Mouse (Mus musculus) midbrain, embryonic 11.5 days (tissue): ENCODE measurements around the gene Ndufs2. TPM values are rescaled to one million over a fixed set of nuclear protein-coding genes. Genes with fewer than 3 reads are reported as not detected.

Experiments
- ATAC-seq: fragments of 200-750 bp; cut with Nextera tagmentation; 2 replicates; pipeline ENCODE4 v1.8.0; 2017; ENCODE audit warnings: moderate TSS enrichment, moderate library complexity; ENCODE audit not compliant: low FRiP score
- DNase-seq: peaks from one replicate; pipeline ENCODE4 v3.0.0; 2015; ENCODE audit warnings: low spot score; ENCODE audit errors: missing footprints
- H3K27ac ChIP-seq: fragments of 300-500 bp; sonication (generic); 2 replicates; pipeline ENCODE4 v1.5.1; 2014; ENCODE audit warnings: low read depth, low read length
- H3K27me3 ChIP-seq: fragments of 300-500 bp; sonication (generic); 2 replicates; pipeline ENCODE4 v1.6.1; 2014; ENCODE audit warnings: mild to moderate bottlenecking, low read length, moderate library complexity, mixed read lengths; ENCODE audit not compliant: control insufficient read depth, insufficient read depth
- H3K36me3 ChIP-seq: fragments of 300-500 bp; sonication (generic); 2 replicates; pipeline ENCODE4 v1.6.1; 2014; ENCODE audit warnings: mild to moderate bottlenecking, low read length, moderate library complexity, mixed read lengths; ENCODE audit not compliant: control insufficient read depth, insufficient read depth
- H3K4me1 ChIP-seq: fragments of 300-500 bp; sonication (generic); 2 replicates; pipeline ENCODE4 v1.6.1; 2014; ENCODE audit warnings: low read length; ENCODE audit not compliant: control insufficient read depth, insufficient read depth
- H3K4me2 ChIP-seq: fragments of 300-500 bp; sonication (generic); 2 replicates; pipeline ENCODE4 v1.6.1; 2014; ENCODE audit warnings: mild to moderate bottlenecking, moderate library complexity
- H3K4me3 ChIP-seq: fragments of 300-500 bp; sonication (generic); 2 replicates; pipeline ENCODE4 v1.5.1; 2014; ENCODE audit warnings: low read depth, low read length
- H3K9ac ChIP-seq: fragments of 300-500 bp; sonication (generic); 2 replicates; pipeline ENCODE4 v1.6.1; 2014; ENCODE audit warnings: low read length
- H3K9me3 ChIP-seq: fragments of 300-500 bp; sonication (generic); 2 replicates; pipeline ENCODE4 v1.6.1; 2016; ENCODE audit warnings: low read length; ENCODE audit not compliant: control insufficient read depth
- WGBS: fragments of 180-500 bp; shearing (Covaris S2); extraction: QIAGEN DNeasy Blood & Tissue Kit; methylation state at CpG from one replicate; pipeline ENCODE4 v1.1.7; 2014; 5-methylcytosine and 5-hydroxymethylcytosine counted together
- polyA plus RNA-seq: library from polyadenylated mRNA; unstranded; fragments of >200 nt; fragmentation: Nextera tagmentation; extraction: Ambion mirVana; gene quantifications from 2 replicates; pipeline ENCODE4 v1.2.1, GENCODE M21; 2014

Gene Ndufs2
- polyA plus RNA-seq, result 232 and 274 TPM in 2 replicates

DNA sequence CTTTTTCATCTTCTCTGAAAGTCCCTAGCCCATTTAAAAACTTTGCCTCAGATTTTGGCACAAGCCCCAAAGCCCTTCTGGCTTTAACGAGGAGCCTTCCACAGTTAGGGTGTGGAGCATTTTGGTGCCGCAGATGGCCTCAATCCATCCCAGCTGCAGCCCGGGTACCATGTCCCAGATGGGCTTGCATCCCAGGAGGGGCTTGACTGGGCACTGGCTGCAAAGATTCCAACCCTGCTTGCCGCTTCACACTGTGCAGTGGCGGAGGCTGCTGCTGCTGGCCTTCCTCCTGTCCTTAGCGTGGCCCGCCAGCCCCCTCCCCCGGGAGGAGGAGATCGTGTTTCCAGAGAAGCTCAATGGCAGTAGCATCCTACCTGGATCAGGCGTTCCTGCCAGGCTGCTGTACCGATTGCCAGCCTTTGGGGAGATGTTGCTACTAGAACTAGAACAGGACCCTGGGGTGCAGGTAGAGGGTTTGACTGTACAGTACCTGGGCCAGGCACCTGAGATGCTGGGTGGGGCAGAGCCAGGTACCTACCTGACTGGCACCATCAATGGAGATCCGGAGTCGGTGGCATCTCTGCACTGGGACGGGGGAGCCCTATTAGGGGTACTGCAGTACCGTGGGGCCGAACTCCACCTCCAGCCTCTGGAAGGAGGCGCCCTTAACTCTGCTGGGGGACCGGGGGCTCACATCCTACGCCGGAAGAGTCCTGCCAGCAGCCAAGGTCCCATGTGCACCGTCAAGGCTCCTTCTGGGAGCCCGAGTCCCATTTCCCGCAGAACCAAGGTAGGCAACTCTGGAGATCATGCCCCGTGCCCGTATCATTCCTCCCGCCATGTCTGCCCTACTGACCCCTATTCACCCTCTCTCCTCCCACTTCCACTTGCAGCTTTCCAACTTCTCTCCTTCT lies at the start of gene Ndufs2:
Ndufs2 (minus strand) TSS at position 709 of the 914 bp plus-strand sequence.
- Histone ChIP-seq H3K4me2 (peak within 1 kb of the TSS; percentile 47), H3K9me3 (no peaks in the 10 kb centered on the region), H3K27me3 (no peaks in the 10 kb centered on the region), H3K36me3 (no peaks in the 10 kb centered on the region), H3K4me3 (peak within 1 kb of the TSS; percentile 18), H3K27ac (peak within 1 kb of the TSS; percentile 36; the same call in 1 of the 2 replicates), H3K4me1 (peaks cover 37% of the 10 kb centered on the region), H3K9ac (peak within 1 kb of the TSS; percentile 51)
- peak; percentile 90 for DNase-seq
- 9% methylated on average over 26 of the region's 26 CpGs for WGBS
- ATAC-seq, result no peak

DNA sequence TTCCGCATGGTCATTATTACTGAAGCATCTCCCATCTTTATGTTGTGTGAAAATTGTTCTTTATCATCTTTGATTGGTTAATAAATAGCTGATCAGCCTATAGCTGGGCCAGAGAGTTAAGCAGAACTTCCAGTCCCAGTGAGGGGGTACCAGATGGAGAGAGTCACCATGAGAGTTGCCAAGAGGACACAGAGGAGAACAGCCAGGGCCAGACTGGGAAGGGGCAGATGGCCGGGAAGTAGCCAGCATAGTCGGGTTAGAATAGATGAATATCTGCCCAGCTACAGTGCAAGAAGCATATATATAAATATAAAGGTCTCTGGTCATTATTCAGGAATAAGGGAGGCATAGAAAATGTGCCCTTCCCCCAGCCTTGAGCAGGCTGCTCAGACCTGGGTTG lies 47.0 kb upstream of the Ndufs2 start:
- WGBS, result 74% methylated on average over 3 of the region's 3 CpGs
- Histone ChIP-seq H3K27ac (no peak overlapping the region), H3K4me1 (peaks cover 6% of the 10 kb centered on the region; the same call in 1 of the 2 replicates), H3K4me3 (no peak overlapping the region), H3K9me3 (no peaks in the 10 kb centered on the region), H3K27me3 (peaks cover 3% of the 10 kb centered on the region), H3K9ac (no peak overlapping the region), H3K36me3 (no peaks in the 10 kb centered on the region), H3K4me2 (no peak overlapping the region)
- DNase-seq (no peak), ATAC-seq (no peak)

DNA sequence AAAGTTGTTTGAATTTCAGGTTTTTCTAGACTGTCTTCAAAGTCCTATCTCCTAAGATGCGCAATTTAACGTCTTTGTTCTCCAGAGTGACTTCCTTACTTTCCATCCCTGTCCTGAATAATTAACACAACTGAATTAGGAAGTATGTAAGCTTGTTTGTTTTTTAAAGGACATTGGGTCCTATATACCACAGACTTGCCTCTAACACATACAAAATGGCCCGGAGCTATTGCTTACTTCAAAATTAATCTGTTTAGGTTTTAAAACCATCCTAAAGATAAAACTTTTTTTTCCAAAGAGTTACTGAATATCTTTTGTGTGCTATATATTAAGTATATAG lies 43.8 kb upstream of the Ndufs2 start:
- WGBS, result 13% methylated on average over 3 of the region's 3 CpGs

DNA sequence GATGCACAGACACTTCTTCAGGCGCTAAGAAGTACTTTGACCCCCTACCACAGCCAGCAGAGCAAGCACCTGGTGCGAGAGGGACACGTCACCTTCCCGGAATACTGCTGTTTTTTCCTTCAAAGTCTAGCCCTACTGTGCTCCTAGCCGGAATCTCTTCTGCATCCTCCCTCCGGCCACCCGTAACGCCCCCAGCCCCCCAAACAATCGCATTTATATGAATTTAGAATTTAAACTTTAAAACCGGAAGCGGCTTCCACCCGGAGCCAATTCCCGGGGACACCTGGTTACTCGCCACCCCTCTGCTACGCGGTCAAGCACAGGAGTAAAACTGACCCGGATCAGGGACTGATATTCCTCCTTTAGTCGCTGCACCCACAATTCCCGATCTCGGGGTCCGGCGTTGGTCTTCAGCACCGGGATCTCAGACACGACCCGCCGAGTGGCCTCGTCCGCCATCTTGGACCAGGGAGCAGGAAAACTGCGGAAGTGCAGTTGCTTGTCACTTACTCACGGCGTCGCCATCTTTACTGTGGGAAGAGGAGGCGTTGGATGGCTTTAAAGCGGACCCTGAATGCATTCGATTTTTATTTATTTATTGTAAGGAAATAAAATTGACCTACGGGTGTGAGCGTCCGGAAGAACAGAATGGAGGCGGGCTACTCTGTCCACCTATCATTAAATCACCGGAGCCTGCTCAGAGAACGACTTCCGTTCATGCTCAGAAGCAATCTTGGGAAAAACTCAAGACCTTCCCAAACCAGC lies 43.3 kb upstream of the Ndufs2 start, which contains the start of gene Ufc1:
Ufc1 (minus strand) TSS at position 727 of the 765 bp plus-strand sequence.
- H3K9me3 ChIP-seq, result no peaks in the 10 kb centered on the region
- WGBS, result 1% methylated on average over 42 of the region's 42 CpGs
- peak within 1 kb of the TSS; percentile 70 for H3K4me2 ChIP-seq
- ATAC-seq (peak; percentile 87), DNase-seq (peak; percentile 99)
- peaks cover 6% of the 10 kb centered on the region; the same call in 1 of the 2 replicates for H3K4me1 ChIP-seq
- H3K9ac ChIP-seq, result peak within 1 kb of the TSS; percentile 96
- H3K27ac ChIP-seq, result peak within 1 kb of the TSS; percentile 85
- H3K36me3 ChIP-seq, result 0 out of 2 replicates have a peak, but pooled peaks cover 2% of the 10 kb centered on the region
- H3K4me3 ChIP-seq, result peak within 1 kb of the TSS; percentile 73
- H3K27me3 ChIP-seq, result peaks cover 3% of the 10 kb centered on the region

More for the DNA sequence above, 43.8 kb upstream of the Ndufs2 start:
- Histone ChIP-seq H3K4me1 (peaks cover 6% of the 10 kb centered on the region; the same call in 1 of the 2 replicates), H3K4me3 (peak overlapping the region; percentile 73), H3K36me3 (no peaks in the 10 kb centered on the region), H3K27ac (peak overlapping the region; percentile 85), H3K4me2 (peak overlapping the region; percentile 70), H3K9ac (peak overlapping the region; percentile 96), H3K27me3 (peaks cover 3% of the 10 kb centered on the region), H3K9me3 (no peaks in the 10 kb centered on the region)
- no peak for DNase-seq
- ATAC-seq, result peak; percentile 19; the same call in 1 of the 2 replicates

DNA sequence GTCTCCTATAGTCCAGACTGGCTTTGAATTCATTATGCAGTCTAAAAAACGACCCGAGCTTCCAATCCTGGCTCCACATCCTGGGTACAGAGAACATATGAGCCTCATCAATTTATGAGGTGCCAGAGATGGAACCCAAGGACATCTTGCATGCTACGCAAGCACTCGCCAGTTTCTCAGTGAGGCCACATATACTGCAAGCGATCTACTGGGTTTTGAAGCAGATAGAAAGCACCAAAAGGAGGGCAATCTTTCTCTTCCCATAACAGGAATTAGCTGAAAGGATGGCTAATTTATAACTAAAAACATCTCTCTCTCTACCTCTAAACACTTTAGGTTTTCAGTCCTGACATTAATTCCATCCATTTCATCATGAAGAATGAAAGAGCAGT lies 42.7 kb upstream of the Ndufs2 start:
- Histone ChIP-seq H3K9me3 (no peaks in the 10 kb centered on the region), H3K4me1 (peaks cover 6% of the 10 kb centered on the region; the same call in 1 of the 2 replicates), H3K4me3 (peak overlapping the region; percentile 73), H3K9ac (peak overlapping the region; percentile 96), H3K27me3 (peaks cover 3% of the 10 kb centered on the region), H3K4me2 (peak overlapping the region; percentile 70), H3K27ac (no peak overlapping the region), H3K36me3 (0 out of 2 replicates have a peak, but pooled peaks cover 4% of the 10 kb centered on the region)
- 44% methylated on average over 5 of the region's 5 CpGs for WGBS
- no peak for ATAC-seq
- no peak for DNase-seq

DNA sequence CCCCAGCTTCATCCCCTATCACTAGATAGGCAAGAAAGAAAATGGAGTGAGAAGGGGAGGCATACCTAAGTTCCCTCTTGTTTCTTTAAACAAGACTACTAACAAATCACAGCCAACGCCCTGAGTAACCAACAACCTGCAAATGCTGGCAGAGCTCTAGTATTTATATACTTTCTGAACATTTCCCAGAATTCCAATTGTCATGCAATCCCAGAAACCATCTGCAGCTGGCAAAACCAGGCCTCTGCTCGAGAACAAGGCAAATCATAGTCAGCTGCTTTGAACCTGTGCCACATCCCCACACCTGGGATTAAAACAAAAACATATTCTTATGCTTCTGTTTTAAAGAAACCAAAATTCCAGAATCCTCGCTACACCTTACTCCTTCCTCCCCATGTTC lies 42.2 kb upstream of the Ndufs2 start:
- Histone ChIP-seq H3K36me3 (0 out of 2 replicates have a peak, but pooled peaks cover 7% of the 10 kb centered on the region), H3K4me2 (peak overlapping the region; percentile 70; the same call in 1 of the 2 replicates), H3K4me3 (peak overlapping the region; percentile 73), H3K9ac (no peak overlapping the region), H3K4me1 (peaks cover 6% of the 10 kb centered on the region; the same call in 1 of the 2 replicates), H3K27ac (no peak overlapping the region), H3K27me3 (peaks cover 3% of the 10 kb centered on the region), H3K9me3 (no peaks in the 10 kb centered on the region)
- no peak for DNase-seq
- 91% methylated on average over 3 of the region's 3 CpGs for WGBS
- no peak for ATAC-seq

DNA sequence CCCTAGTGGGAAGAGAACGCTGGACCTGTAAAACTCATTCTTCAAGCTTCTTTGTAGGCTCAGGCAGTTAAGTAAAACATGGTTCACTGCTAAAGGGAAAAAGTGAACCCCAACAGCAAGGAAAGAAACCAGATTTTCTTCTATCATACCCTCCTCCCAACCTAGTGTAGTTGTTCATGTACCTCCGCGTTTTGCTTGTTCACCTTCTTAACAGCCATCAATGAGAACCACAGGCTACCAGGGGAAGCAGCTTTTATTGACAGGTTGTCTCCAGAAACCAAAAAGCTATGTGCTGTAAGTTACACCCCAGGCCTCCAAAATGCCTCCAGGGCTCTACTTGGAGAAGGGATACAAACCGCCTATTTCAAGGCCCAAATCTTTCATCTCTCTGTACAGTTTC lies 37.1 kb upstream of the Ndufs2 start:
- Histone ChIP-seq H3K4me1 (peaks cover 14% of the 10 kb centered on the region), H3K9me3 (no peaks in the 10 kb centered on the region), H3K4me2 (peak overlapping the region; percentile 54; the same call in 1 of the 2 replicates), H3K36me3 (peaks cover 14% of the 10 kb centered on the region), H3K9ac (peak overlapping the region; percentile 97), H3K27me3 (no peaks in the 10 kb centered on the region), H3K4me3 (peak overlapping the region; percentile 81; the same call in 1 of the 2 replicates), H3K27ac (peak overlapping the region; percentile 94; the same call in 1 of the 2 replicates)
- DNase-seq (no peak), ATAC-seq (no peak)
- WGBS, result 68% methylated on average over 4 of the region's 4 CpGs

DNA sequence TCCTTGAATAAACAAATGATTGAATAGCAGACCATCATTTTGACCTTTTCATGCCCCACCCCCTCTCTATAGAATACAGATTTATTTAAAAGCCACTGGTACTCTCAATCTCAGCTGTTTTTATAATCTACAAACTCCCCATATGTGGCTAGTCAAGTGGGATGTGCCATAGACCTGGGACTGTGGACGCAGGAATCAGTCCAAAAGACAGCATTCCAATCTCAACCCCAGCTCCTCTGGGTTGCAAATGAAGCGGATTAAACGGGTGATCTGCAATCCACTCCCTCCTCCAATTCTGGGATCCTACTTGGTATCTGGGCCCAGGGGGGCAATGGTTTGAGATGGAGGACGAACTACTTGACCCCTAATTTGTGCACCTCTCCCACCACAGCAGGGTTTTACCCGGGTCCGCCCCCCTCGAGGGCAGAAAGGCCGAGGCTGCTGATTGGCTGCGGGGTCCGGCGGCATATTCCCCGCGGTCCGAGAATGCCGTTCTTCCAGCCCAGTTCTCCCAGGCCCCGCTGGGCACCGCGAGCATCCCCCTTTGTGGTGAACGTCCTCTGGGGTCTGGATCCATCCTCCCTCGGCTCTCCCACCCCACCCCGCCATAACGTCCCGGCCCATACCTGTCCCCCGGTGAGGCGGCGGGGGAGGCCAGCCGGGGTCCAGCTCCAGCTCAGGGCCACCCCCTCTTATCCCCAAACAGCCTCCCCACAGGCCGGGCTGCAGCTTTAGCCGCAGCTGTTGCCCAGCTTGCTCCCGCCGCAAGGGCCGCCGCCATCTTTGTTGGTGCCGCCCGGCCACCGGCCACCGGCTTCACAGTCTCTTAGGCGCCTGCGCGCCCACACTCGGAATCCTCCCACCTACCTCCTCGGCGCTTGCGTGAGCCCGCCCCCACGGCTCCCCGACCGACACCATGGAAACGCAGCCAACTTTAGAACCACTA lies 36.2 kb upstream of the Ndufs2 start, which contains the start of gene Usp21:
Usp21 (minus strand) TSS at position 856 of the 946 bp plus-strand sequence.
- peaks cover 14% of the 10 kb centered on the region for H3K36me3 ChIP-seq
- WGBS, result 1% methylated on average over 49 of the region's 49 CpGs

More for the DNA sequence above, 36.2 kb upstream of the Ndufs2 start, which contains the start of gene Usp21:
- Histone ChIP-seq H3K4me3 (peak within 1 kb of the TSS; percentile 81), H3K4me2 (peak within 1 kb of the TSS; percentile 54), H3K27ac (peak within 1 kb of the TSS; percentile 94), H3K4me1 (peaks cover 14% of the 10 kb centered on the region), H3K9me3 (no peaks in the 10 kb centered on the region), H3K9ac (peak within 1 kb of the TSS; percentile 97), H3K27me3 (no peaks in the 10 kb centered on the region)
- peak; percentile 99 for DNase-seq
- ATAC-seq, result peak; percentile 97
